Mouse (Mus musculus) limb, embryonic 15.5 days (tissue): ENCODE measurements at regions not wholly inside any gene's neighbourhood (a gene's known extent, or its start where the extent isn't known, plus 50 kb on each side); places are given as distances from the start of the nearest gene placed in this dataset.

ENCODE experiments used
- ATAC-seq: fragments of 200-750 bp; cut with Nextera tagmentation; 2 replicates; pipeline ENCODE4 v1.8.0; 2017; ENCODE audit warnings: low read depth, moderate TSS enrichment; ENCODE audit not compliant: insufficient number of reproducible peaks, low FRiP score, low TSS enrichment
- H3K27ac ChIP-seq: fragments of 300-500 bp; sonication (generic); 2 replicates; pipeline ENCODE4 v1.5.1; 2015; ENCODE audit warnings: moderate library complexity, mild to moderate bottlenecking, inconsistent platforms
- H3K27me3 ChIP-seq: fragments of 300-500 bp; sonication (generic); 2 replicates; pipeline ENCODE4 v1.6.1; 2015; ENCODE audit warnings: inconsistent platforms
- H3K36me3 ChIP-seq: fragments of 300-500 bp; sonication (generic); 2 replicates; pipeline ENCODE4 v1.6.1; 2015; ENCODE audit warnings: inconsistent platforms
- H3K4me1 ChIP-seq: fragments of 300-500 bp; sonication (generic); 2 replicates; pipeline ENCODE4 v1.6.1; 2015; ENCODE audit warnings: inconsistent platforms
- H3K4me2 ChIP-seq: fragments of 300-500 bp; sonication (generic); 2 replicates; pipeline ENCODE4 v1.6.1; 2015; ENCODE audit warnings: mild to moderate bottlenecking, inconsistent platforms
- H3K4me3 ChIP-seq: fragments of 300-500 bp; sonication (generic); 2 replicates; pipeline ENCODE4 v1.5.1; 2015; ENCODE audit warnings: mild to moderate bottlenecking, inconsistent platforms
- H3K9ac ChIP-seq: fragments of 300-500 bp; sonication (generic); 2 replicates; pipeline ENCODE4 v1.6.1; 2015; ENCODE audit warnings: inconsistent platforms
- H3K9me3 ChIP-seq: fragments of 300-500 bp; sonication (generic); 2 replicates; pipeline ENCODE4 v1.6.1; 2016; ENCODE audit warnings: inconsistent platforms
- WGBS: fragments of 180-500 bp; shearing (Covaris S2); methylation state at CpG from one replicate; pipeline ENCODE4 v1.1.7; 2015; 5-methylcytosine and 5-hydroxymethylcytosine counted together

DNA sequence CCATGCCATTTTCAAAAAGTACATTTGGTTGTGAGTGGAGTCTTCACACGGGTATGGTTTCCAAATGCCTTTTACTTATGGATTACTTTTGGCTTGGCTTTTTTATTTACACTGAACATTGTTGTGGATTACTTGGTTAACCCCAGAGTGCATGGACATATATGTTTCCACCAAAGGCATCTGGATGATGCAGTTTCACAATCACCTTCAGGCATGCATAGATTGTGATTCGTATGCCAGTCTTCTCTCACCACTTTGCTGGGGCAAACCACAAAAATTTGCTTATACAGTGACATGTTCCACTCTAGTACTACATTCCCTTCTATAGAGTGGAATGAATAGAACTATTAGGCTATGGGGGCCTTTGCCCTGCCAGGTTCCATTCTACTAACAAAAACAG lies 278.4 kb upstream of the Gm9747 start:
- no peak for ATAC-seq
- Histone ChIP-seq H3K9ac (no peak overlapping the region), H3K4me3 (no peak overlapping the region), H3K36me3 (no peaks in the 10 kb centered on the region), H3K9me3 (no peaks in the 10 kb centered on the region), H3K27me3 (no peaks in the 10 kb centered on the region), H3K27ac (no peak overlapping the region), H3K4me2 (no peak overlapping the region), H3K4me1 (no peaks in the 10 kb centered on the region)
- WGBS = 59% methylated on average over 2 of the region's 2 CpGs

DNA sequence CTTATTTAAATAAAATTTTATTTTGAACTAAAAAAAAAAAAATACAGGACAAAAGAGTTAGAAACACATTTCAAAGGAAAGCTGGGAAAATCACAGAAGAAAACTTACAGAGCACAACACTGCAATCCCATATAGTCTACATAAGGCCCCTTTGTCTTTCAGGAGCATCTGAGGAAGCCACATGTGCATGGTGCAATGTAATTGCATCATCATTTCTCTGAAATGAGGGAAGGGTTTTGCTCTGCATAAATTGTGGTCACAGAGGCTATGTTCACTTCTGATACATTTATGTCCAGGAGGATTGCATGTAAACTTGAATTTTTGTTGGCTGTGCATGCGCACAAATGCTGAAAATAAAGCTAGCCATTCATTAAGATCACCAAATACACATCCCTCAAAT lies 265.9 kb upstream of the Gm9747 start:
- no peak overlapping the region for H3K4me3 ChIP-seq
- no peaks in the 10 kb centered on the region for H3K36me3 ChIP-seq
- H3K9ac ChIP-seq = no peak overlapping the region
- no peak overlapping the region for H3K27ac ChIP-seq
- no peaks in the 10 kb centered on the region for H3K9me3 ChIP-seq
- no peak overlapping the region for H3K4me2 ChIP-seq
- ATAC-seq = no peak
- H3K4me1 ChIP-seq = no peaks in the 10 kb centered on the region
- no peaks in the 10 kb centered on the region for H3K27me3 ChIP-seq
- WGBS = 82% methylated on average over 1 of the region's 1 CpGs

DNA sequence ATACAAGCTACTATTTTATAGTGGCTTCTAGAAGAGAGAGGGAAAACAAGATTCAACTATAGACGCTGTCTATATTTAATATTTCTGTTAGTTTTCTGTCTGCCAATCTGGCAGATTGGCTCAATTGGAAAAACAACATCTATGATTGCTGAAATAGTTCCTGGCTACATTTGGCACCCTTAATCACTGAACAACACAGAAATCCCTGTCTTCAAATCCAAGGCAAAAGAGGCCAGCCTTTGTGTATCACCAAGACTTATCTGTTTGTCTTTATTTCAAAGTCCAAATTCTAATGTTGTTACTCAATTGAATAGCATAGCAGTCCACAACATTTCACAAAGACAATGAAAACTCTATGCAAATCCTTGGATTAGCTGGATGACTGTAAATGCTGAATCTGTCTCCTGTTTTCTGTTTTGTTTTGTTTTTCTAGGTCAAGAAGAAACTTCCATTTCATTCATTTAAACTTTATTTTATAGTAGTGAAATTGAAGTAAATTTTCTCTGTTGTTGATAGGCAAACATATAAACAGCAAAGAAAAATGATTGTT lies 265.1 kb upstream of the Gm9747 start:
- 86% methylated on average over 1 of the region's 1 CpGs for WGBS
- Histone ChIP-seq H3K4me2 (no peak overlapping the region), H3K27me3 (no peaks in the 10 kb centered on the region), H3K4me1 (no peaks in the 10 kb centered on the region), H3K27ac (no peak overlapping the region), H3K4me3 (no peak overlapping the region), H3K36me3 (no peaks in the 10 kb centered on the region), H3K9ac (no peak overlapping the region), H3K9me3 (no peaks in the 10 kb centered on the region)
- ATAC-seq = no peak

DNA sequence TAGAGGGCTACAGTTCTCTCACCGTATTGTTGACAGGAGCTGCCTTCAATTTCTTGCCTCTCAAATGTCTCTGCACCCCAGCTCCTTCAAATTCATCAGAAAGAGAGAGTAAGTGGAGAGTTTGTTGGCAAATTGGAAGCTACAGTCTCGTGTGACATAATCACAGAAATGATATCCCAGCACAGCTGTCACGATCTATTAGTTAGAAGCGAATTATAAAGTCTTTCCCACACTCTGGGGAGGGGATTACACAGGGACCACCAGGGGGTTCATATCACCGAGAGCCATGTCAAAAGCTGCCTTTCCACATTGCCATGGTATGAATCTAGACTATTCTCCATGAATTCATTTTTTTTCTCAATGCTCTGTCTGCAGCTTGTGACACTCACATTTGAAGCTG lies 260.3 kb upstream of the Gm9747 start:
- no peak for ATAC-seq
- H3K27me3 ChIP-seq = no peaks in the 10 kb centered on the region
- H3K9me3 ChIP-seq = no peaks in the 10 kb centered on the region
- WGBS = 84% methylated on average over 5 of the region's 5 CpGs
- no peak overlapping the region for H3K9ac ChIP-seq
- no peaks in the 10 kb centered on the region for H3K4me1 ChIP-seq
- no peaks in the 10 kb centered on the region for H3K36me3 ChIP-seq
- H3K27ac ChIP-seq = no peak overlapping the region
- no peak overlapping the region for H3K4me2 ChIP-seq
- H3K4me3 ChIP-seq = no peak overlapping the region

DNA sequence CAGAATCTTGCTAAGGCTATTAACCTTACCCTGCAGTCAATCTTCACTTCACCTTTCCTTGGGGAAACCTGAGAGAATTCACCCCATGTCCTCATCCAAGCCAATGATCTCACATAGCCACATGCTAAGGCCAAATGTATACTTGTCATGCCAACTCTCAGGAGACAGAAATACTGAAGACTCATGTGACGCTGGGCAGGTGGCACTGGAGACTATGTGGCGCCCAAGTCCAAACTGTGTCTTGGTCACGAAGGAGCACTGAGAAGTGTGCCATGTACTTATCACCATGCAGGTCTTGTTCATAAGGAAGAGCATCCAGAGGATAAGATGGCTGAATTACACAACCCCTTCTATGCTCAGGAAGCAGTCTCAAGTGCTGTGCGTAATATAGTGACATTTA lies 259.4 kb upstream of the Gm9747 start:
- Histone ChIP-seq H3K9ac (no peak overlapping the region), H3K4me3 (no peak overlapping the region), H3K27me3 (no peaks in the 10 kb centered on the region), H3K4me2 (no peak overlapping the region), H3K9me3 (no peaks in the 10 kb centered on the region), H3K4me1 (no peaks in the 10 kb centered on the region), H3K36me3 (no peaks in the 10 kb centered on the region), H3K27ac (no peak overlapping the region)
- 89% methylated on average over 4 of the region's 4 CpGs for WGBS
- ATAC-seq = no peak

DNA sequence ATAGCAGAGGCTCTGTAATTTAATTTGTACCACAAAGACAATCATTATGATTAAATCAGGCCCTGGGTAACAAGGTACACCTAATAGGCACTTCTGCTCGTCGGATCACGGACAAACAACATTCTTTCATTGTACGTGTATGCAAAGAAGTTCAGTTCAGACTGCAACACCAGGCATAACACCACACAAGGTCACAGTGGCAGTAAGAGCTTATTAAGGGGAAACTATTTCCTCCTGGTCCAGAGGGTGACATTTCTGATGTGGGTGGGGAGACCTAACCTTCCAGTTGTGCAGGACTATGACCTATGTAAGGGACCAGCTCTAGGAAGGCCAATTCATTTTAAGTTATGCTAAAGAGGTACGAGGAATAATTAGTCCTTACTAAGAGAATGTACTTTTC lies 225.0 kb upstream of the Gm9747 start:
- no peak overlapping the region for H3K9ac ChIP-seq
- WGBS = 72% methylated on average over 5 of the region's 5 CpGs

DNA sequence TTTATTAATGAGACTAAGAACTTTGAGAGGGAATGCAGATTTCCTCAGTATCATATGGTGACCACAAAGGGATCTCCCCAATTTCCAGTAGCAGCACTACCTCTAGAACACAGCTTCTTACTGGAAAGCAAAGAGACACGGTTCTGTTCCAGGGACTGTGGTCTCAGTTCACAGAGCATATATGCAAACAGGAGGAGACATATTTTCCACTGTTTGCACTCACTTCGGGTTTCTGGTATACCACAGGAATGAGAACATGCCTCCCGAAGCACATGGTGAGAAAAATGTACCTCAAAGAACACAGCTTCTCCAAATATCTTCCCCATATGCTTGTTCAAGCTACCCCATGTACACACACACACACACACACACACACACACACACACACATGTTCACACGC lies 224.1 kb upstream of the Gm9747 start:
- H3K36me3 ChIP-seq = no peaks in the 10 kb centered on the region
- ATAC-seq = no peak
- WGBS = 65% methylated on average over 4 of the region's 4 CpGs
- no peaks in the 10 kb centered on the region for H3K9me3 ChIP-seq
- H3K27me3 ChIP-seq = no peaks in the 10 kb centered on the region
- H3K9ac ChIP-seq = no peak overlapping the region
- no peak overlapping the region for H3K4me2 ChIP-seq
- no peak overlapping the region for H3K4me3 ChIP-seq
- no peaks in the 10 kb centered on the region for H3K4me1 ChIP-seq
- no peak overlapping the region for H3K27ac ChIP-seq

More for the DNA sequence above, 225.0 kb upstream of the Gm9747 start:
- H3K27ac ChIP-seq = 0 out of 2 replicates have a peak overlapping the region, but pooled peaks have one; percentile 43
- H3K9me3 ChIP-seq = no peaks in the 10 kb centered on the region
- no peaks in the 10 kb centered on the region for H3K27me3 ChIP-seq
- H3K36me3 ChIP-seq = no peaks in the 10 kb centered on the region
- no peak for ATAC-seq
- H3K4me1 ChIP-seq = no peaks in the 10 kb centered on the region
- no peak overlapping the region for H3K4me3 ChIP-seq
- no peak overlapping the region for H3K4me2 ChIP-seq

DNA sequence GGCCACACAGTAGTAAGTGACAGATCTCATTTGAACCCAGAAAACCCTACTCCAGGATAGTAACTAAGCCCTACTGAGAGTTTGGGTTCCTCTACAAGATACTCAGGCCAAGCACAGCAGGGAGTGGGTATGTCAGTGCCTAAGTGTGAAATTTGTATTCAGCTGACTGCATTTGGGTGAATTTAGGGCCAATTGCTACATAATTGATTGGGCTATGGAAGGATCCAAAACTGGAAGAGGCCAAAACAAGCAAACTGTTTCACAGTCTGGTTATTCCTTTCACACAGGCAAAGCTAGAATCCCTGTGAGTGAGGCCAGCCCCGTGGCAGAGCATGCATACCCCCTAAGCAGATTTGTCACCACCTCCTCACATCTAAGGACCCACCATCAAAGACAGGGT lies 221.9 kb upstream of the Gm9747 start:
- Histone ChIP-seq H3K36me3 (no peaks in the 10 kb centered on the region), H3K27me3 (no peaks in the 10 kb centered on the region), H3K4me2 (no peak overlapping the region), H3K9me3 (no peaks in the 10 kb centered on the region), H3K27ac (no peak overlapping the region), H3K4me3 (no peak overlapping the region), H3K4me1 (no peaks in the 10 kb centered on the region), H3K9ac (no peak overlapping the region)
- WGBS = 72% methylated on average over 1 of the region's 1 CpGs
- ATAC-seq = no peak

DNA sequence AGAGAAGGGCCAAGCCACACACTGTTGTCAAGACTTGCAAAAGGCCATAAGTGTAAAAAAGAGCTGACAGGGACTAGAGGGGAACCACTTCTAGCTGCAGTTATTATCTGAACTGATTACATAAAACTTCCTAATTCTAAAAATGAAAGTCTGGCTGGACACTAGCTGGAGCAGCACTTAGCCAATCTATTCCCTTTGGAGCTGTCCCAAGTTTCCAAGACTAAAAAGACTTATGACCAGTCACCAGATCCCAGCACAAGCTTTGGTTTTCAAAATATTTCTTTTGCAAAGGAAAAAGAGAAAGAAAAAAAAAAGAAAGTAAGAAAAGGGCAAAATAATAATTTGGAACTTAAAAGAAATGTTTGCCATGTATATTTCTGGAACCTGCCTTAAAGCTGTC lies 217.6 kb upstream of the Gm9747 start:
- Histone ChIP-seq H3K4me2 (no peak overlapping the region), H3K9me3 (no peaks in the 10 kb centered on the region), H3K27ac (no peak overlapping the region), H3K36me3 (no peaks in the 10 kb centered on the region), H3K27me3 (no peaks in the 10 kb centered on the region), H3K4me1 (no peaks in the 10 kb centered on the region), H3K4me3 (no peak overlapping the region), H3K9ac (no peak overlapping the region)
- no peak for ATAC-seq

DNA sequence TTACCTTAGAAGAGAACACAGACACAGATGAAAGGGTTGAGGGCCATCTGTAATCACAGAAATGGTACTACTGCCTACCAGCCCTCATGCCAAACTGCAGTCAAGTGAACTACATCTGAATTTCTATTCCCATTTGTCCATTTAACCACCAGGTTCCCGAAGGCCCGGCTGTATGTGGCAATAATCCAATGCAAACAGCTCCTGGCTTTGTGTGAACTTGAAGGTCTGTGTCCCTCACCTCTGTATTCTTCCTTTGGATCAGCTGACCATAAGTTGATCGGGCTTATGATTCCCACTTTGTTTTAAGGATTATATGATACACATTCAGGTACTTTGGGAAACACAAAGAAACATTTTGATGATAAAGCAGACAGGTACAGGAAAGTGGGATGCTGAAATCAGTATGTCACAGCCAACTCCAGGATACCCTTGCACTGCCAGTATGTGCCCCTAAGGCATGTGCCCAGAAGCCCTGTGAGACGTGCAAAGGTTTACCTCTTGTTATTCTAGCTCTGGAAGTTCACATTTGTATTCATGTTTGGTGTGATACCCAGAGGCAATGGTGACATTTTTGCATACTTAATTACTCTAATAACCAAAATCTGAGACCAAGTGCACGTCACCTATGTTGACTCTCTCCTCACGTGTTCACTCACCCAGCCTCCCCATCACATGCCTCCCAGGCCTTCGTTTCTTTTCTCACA lies 214.1 kb upstream of the Gm9747 start:
- WGBS = 69% methylated on average over 7 of the region's 7 CpGs
- H3K4me2 ChIP-seq = no peak overlapping the region
- H3K4me1 ChIP-seq = no peaks in the 10 kb centered on the region
- no peaks in the 10 kb centered on the region for H3K27me3 ChIP-seq
- H3K27ac ChIP-seq = no peak overlapping the region
- no peak overlapping the region for H3K9ac ChIP-seq
- no peaks in the 10 kb centered on the region for H3K9me3 ChIP-seq
- no peaks in the 10 kb centered on the region for H3K36me3 ChIP-seq
- no peak for ATAC-seq
- H3K4me3 ChIP-seq = no peak overlapping the region

DNA sequence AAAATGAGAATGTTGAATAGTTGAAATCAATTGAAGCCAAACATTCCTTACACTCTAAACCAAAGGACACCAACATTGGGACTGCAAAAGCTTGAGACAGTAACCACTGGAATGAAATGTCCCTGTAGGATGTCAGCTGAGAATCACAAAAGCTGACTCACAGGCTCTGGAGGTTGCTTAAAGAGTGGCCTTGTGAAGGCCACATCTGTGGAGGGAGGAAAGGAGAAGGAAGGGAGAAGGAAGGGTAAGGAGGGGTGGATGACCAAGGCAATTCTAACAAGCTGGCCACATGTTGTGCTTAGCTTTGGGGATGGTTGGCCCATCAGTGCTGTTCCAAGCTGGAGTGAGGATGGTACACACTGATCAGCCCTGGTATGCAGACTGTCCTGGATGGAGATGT lies 205.2 kb upstream of the Gm9747 start:
- Histone ChIP-seq H3K27me3 (no peaks in the 10 kb centered on the region), H3K9ac (no peak overlapping the region), H3K4me1 (no peaks in the 10 kb centered on the region), H3K4me2 (no peak overlapping the region), H3K27ac (no peak overlapping the region), H3K9me3 (no peaks in the 10 kb centered on the region), H3K4me3 (no peak overlapping the region), H3K36me3 (no peaks in the 10 kb centered on the region)
- ATAC-seq = no peak

DNA sequence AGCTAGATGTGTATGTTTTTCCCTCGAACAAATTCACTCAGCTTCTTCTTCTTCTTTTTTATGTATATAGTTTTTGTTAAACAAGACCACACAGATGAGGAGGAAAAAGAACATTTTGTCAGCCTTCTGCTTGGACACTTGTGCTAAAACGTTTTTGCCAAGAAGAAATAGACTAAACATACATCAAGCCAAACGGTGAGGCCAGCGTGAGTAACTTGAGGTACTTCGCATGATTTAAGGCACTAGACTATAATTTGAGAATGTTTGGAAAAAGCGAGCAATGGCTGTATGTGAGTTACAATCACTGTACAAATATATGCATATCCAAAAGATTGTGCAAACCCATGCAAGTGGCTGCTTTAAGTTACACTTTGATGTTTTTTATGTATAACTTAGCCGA lies 201.8 kb upstream of the Gm9747 start:
- Histone ChIP-seq H3K27ac (no peak overlapping the region), H3K9me3 (no peaks in the 10 kb centered on the region), H3K36me3 (no peaks in the 10 kb centered on the region), H3K4me2 (no peak overlapping the region), H3K4me1 (no peaks in the 10 kb centered on the region), H3K9ac (no peak overlapping the region), H3K4me3 (no peak overlapping the region), H3K27me3 (no peaks in the 10 kb centered on the region)
- 61% methylated on average over 7 of the region's 7 CpGs for WGBS
- ATAC-seq = no peak

DNA sequence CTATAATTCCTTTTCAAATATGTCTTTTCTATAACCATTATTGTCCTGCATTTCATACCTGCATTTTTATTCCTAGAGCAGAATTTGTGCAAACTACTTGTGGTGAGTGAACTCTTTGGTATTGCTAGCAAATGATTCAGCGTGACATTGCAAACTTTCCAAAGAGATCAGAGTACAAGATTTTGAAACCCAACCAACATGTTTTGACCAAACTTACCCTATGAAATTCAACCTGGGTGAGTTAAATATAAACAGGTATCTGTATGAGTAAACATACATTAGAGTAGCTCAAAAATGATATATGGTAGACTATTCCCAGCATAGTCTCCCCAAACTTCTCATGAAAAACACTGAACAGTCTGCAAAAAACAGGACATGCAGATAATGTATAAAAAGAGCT lies 200.5 kb upstream of the Gm9747 start:
- Histone ChIP-seq H3K4me1 (no peaks in the 10 kb centered on the region), H3K27me3 (no peaks in the 10 kb centered on the region), H3K27ac (no peak overlapping the region), H3K4me2 (no peak overlapping the region), H3K4me3 (no peak overlapping the region), H3K36me3 (no peaks in the 10 kb centered on the region), H3K9ac (no peak overlapping the region), H3K9me3 (no peaks in the 10 kb centered on the region)
- ATAC-seq = no peak
- WGBS = 85% methylated on average over 1 of the region's 1 CpGs
